Mouse (Mus musculus): ENCODE results near the gene Mrpl38.

Gene Mrpl38

DNA sequence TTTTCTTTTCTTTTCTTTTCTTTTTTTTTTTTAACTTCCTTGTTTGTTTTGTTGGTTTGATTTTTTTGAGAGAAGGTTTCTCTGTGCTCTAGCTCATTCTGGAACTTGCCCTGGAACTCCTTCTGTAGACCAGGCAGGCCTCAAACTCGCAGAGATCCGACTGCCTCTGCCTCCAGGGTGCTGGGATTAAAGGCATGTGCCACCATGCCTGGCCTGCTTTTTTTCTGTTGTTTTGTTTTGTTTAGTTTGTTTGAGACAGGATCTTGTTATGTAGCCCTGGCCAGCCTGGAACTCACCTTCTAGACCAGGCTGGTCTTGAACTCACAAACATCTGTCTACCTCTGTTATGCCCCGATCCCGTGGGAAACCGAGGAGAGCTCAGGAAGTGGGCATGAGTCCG, 49.1 kb downstream of the Mrpl38 start:
- no peak for DNase-seq

DNA sequence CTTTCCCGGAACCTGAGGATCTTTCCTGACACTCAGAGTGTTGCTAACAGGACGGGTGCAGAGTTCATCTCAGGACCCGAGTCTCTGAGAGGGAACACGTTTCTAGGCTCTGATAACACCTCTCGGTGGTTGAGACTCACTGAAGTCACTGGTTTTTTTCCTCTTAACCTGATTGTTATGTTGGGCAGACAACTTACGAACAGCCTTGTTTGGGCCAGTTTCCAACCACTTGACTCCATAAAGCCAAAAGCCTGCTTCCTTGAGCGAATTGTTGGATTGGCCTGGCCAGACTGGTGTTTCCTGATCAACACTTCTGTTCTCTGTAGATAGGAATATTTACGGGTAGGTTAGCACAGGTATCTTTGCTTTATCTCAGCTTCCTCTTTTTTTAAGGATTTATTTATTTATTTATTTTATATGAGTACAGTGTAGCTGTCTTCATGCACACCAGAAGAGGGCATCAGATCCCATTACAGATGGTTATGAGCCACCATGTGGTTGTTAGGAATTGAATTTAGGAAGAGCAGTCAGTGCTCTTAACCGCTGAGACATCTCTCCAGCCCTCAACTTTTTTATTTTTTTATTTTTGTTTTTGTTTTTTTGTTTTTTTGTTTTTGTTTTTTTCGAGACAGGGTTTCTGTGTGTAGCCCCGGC, 49.8 kb downstream of the Mrpl38 start:
- DNase-seq: no peak

DNA sequence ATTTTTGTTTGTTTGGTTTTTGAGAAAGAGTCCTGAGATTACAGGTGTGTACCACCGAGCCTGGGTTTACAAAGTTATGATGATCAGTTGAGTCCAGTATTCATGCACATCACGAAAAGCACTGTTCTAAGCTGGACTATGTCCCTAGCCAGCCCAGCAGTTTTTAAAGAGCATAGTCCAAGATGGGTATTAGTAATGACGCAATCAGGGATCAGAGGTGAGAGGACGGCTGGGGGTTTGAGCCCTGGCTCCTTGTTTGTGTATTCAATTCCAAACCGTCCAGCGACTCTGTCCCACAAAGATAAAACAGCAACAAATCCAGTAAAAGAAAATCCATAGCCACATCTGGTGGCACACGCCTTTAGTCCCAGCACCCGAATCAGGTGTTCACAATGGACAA, 50.5 kb downstream of the Mrpl38 start:
- no peak for DNase-seq

DNA sequence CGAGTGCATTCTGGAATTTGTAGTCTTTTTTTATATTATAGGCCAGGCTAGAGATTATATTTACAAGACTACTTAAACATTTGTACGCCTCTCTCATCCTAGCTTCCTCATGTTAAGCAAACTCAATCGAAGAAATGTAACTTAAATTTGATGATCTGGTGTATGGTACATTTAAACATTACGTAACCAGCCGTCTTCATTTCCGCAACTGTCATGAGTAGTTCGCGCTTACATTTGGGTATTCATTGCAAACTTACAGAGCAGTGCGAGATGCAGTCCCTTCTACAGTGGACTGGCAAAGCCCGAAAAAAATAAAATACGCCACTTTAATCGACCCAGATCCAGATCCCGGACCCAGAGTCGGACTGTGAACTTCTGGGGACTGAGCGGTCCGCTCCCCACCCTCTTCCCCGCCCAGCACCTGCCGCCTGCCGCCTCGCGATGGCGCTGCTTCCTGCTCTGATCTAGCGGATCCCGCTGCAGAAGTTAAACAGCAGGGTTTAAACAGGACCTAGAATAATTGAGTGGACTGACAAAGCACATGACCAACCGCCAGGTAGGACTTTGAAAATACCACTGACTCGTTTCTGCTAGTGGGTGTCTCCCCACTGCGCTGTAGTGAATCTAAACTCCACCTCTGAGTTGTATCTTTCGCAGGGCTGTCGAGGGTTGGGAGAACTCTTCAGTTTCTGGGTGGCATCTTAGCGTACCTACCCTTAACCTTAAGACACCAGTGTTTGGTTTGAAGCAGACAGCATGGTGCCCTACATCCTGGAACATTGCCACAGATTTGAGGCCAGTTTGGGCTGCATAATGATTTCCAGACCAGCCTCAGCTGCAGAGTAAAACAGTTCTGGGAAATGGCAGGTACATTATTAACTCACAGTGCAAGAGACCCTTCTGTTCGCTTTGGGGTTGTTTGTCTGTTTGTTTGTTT, 51.2 kb downstream of the Mrpl38 start:
- peak; percentile 90 to 94 for DNase-seq

DNA sequence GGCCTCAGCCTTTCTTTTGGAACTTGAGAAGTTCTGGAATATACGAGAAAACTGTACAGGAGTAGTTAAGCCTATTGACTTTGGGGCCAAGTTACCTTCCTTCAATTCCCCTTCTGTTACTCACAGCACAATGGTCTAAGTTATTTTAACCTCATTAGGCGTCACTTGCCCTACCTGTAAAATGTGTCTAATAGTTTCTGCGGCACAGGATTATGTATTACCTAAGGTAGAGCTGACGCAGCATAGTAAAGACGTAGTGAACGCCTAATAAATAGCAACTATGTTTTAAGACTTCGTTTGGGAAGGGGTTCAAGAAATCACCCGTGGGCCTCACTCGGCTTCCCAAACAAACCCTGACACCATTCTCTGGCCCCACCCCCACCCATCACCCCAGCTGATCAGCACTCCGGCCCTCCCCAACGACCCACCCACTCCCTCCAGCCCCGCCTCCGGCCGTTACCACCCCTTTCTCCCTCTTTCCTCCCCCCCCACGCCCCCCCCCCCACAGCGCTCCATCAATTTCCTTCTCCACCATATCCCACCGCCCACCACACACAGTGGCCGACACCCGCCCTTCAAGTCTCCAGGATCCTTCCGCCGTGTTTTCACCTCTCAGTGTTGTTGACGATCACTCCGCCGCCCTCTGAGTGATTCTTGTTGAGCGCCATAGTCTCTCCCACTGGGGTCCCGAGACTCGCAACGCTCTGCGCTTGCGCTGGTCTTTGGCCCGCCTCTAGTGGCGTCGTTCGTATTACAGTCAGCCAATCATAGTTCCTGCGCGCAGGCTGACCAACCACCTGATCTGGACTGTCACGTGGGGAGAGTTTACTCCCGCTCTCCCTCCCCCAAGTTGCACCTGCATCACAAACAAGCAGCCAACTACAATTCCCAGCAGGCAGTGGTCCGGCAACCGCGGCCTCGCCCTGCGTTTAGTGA, 52.1 kb downstream of the Mrpl38 start, which contains the start of gene Wbp2:
Gene Wbp2 (minus strand): TSS at position 738 of the 936 bp plus-strand sequence.
- DNase-seq: peak; percentile 98 to 99

DNA sequence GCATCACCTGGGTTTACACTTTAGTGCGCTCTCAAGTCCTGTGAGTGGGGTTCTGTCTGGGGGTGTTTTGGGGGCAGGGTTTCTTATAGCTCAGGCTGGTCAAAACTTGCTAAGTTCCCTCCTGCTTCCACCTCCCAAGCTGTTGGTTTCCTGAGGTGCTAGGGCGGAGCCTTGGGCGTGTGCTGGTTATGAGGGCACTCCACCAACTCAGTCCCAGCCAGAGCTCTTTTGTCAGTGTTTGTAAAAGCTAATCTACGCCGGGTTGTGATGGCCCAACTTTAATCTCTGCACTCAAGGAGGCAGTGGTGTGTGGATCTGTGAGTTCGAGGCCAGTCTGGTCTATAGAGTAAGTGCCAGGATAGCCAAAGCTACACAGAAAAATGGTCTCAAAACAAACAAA, 54.5 kb downstream of the Mrpl38 start:
- no peak for DNase-seq

DNA sequence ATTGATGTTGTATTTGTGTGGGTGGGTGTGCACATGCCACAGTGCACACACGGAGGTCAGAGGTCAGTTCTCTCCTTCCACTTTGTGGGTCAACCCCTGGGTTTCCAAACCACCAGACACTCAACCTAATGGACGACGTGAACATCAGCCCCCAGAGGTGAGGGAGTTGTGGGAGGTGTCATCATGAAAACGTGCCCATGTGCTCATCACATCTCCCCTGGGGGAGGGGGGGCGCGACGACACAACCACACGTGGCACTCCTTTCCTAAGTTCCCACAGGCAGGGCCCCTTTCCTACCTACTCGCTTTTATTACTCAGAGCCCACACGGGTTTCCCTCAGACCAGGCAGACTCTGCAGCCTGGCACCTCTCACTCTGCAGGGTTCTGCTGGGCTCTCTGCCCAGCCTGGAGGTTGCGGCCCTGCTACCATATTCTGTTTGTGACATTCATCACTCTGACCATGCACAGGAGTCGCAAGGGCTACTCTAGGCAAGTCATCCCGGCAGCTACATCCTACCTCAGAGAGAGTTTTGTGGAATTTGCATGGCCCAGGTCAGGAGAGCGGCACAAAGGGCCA, 55.5 kb downstream of the Mrpl38 start:
- no peak for DNase-seq
